Mouse (Mus musculus) T-helper 2 cell (primary cell): ENCODE data around the gene Nfix.

Experiments
- in situ Hi-C: fragments of 300-600 bp; cut with MboI, MseI; formaldehyde crosslinking; loops from one replicate; pipeline ENCODE4 v1.15.1; 2025; ENCODE audit warnings: high pct_unique_total_duplicates

Nfix gene

DNA sequence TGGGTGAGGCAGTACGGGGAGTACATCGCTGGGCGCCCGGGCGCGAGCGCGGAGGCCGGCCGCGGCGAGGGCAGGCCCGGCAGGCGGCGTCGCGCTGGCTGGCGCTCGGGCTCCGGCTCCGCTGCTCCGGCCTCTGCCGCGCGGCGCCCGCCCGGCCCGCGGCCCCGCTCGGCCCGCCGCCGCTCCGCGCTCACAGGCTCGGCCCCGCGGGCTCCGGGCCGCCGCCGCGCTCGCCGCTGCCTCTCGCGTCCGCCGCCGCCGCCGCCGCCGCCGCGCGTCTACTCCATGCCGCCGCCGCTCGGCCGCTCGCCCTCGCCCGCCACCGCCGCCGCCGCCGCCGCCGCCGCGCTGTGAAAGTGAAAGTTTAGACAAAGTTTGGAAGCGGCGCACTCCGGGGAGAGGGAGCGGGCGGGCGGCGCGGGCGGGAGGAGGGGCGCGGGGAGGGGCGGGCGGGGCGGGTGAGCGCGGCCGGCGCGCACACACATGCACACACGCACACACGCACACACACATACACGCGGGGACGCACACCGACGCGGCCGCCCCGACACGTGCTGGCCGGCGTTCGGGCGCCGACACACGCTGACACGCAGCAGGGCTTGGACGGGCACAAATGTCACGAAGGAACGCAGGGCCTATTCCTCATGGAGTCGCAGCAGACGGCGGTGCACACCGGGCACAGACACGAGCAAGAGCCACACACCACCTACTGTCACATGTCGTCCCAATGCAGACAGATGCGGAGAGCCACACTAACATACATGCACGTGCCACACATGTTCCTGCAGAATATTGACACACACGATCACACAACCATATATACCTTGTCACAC, at the start of gene Nfix:
TSS of gene Nfix (minus strand) at position 346 of the 833 bp plus-strand sequence.
- in situ Hi-C loops: no loop called here

DNA sequence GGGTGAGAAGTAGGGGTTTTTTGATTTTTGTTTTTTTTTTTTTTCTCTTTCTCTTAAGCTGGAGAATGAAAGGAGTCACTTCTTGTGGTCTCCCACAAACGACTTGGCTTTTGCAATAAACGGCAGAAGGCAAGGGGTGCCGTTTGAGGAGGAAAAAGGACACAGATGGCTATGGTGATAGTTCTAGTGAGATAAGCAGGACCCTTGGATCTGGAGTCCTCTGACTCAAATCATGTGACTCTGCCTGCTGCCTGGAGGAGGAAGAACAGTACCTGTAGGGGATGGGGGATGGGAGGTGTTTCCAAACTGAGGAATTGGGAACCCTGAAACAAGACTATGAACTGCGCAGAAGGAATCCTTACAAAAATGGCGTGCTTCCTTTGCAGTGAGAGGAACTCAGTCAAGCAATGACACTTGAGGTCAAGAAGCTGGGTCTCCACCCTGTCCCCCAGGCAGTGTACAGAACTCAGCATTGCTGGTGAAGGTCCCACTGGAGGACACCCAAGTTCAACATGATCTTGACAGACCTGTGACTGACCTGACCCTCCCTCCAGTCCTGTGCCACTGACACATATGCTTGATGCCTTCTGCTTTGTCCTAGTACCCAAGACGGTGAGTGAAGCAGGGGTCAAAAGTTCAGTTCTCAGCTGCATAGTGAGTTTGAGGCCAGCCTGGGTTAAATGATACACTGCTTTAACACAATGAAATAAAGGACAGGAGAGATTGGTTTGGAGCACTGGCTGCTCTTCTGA, 47.7 kb upstream of the Nfix start:
- in situ Hi-C loops: no loop called here

DNA sequence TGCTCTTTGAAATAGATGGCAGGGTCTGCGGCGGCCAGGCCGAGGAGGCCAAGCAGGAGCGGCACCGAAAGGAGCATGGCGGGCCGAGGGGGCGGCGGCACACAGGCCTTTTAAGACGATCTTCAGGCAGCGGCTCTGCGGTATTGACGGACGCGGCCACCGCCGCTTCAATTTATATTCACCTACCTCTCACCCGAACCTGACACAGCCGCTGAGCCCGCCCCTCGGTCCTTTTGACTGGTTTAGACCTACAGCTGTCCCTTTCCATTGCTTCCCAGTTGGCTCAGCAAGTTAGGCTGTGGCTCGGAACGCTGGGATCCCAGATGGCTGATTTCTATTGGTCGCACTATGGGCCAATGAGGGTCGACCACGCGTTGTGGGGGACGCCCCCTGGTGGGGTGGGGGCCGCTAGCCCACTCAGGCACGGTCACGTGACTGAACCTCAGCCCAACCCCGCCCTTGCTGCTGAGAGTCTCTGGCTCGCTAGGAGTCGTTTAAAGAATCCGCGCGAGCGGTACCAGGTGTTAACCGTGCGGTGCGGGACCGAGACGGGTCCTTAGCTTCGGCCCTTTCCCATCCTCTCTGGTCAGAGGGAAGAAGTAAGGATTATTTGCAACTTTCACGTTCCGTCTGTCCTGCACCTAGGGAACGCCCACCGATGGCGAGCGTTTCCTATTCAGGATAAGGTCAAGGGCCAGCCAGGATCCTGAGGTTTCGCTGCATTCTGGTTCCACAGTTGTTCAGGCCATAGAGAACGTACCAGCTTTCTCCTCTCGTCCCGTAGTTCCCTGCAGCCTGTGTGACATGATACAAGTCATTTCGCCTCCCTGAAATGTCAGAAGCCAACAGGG, 46.8 kb upstream of the Nfix start, which contains the start of gene Calr:
TSS of gene Calr (minus strand) at position 213 of the 851 bp plus-strand sequence.
- in situ Hi-C loops: no loop called here

DNA sequence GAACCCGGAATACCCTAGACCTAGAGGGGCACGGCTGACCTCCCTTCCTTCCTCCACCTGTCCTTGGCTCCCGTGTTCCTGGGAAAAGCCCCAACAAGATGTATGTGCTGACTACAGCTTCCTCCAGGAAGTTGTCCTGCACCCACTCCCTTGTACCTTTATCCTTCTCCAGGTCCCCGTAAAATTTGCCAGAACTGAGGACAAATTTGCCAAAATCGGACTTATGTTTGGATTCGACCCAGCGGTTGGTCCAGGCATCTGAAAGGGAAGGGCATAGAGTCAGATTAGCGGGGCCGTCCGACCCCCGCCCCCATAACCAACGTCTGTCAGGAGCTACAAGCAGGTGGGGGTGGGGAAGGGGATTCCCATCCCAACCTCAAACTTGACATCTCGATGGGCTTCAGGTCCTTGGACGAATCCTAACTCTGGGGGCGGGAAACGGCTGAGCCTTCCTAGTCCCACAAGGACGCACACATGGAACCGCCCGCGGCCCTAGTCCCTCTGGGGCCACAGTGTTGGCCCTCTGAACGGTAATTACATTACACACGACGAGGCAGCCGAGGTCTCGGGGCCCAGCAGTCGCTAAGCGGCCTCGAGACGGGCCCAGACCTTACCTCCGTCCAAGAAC, 46.1 kb upstream of the Nfix start:
- in situ Hi-C loops: no loop called here

DNA sequence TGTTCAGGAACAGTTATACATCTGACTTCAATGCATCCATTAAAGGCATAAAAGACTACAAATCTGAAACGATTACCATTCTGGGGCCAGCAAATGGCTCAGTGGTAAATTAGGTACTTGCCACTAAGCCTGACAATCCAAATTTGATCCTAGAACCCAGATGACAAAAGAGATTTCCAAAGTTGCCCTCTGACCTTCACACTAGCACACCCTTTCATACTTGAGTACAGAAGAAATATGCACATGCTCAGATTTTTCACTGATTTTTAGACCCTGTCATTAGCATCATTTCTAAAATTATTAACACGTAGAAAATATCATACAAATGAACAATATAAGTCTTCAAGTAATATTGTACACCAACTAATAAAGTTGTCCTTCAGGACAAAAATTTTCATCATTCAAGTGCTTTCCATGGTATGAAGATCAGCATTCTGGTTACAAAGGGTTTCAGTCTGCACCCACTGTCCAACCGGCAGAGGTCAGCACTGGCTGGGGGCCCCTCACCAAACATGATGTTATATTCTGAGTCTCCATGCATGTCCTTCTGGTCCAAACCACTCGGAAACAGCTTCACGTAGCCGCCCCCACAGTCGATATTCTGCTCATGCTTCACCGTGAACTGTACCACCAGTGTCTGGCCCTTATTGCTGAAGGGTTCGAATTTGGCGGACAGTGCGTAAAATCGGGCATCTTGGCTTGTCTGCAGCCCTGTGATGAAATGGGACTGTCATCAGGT, 45.4 kb upstream of the Nfix start:
- in situ Hi-C loops: no loop called here

DNA sequence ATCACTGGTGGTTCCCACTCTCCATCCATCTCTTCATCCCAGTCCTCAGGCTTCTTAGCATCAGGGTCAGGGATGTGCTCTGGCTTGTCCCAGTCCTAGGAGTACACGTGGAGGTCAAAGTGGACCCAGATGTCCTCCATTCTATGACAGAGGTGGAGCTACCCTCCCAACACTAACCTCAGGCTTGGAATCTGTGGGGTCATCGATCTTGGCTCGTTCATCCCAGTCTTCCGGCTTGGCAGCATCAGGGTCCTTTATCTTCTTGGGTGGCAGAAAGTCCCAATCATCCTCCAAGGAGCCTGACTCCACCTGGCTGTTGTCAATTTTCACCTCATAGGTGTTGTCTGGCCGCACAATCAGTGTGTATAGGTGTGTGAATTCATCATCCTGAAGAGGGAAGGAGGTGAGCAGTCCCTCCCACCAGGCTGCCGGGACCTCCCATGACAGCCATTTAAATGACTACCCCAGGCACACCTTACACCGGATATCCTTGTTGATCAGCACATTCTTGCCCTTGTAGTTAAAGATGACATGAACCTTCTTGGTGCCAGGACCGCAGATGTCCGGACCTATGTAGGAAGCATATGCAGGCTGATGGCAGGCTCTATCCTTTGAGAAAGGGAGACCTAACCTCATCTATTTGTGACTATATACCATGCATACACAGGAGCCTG, 44.4 kb upstream of the Nfix start:
- in situ Hi-C loops: no loop called here

DNA sequence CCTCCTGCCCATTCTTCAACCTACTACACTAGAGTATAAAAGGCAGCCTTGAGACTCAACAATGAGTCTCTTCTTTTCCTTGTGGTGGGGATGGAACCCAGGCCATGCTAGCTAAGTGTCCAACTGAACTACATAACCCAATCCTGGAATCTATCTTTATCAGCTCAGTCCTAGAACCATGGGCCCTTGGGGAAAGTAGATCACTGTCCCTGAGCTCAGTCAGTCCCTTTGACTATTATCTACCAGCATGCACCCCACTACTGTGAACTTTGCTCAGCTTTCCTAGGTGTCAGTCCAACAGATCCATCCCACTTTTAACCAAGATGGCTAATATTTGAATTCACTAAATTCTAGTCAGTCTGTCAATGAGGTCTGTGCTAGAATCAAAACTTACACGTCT, 41.4 kb upstream of the Nfix start:
- in situ Hi-C loops: no loop called here

DNA sequence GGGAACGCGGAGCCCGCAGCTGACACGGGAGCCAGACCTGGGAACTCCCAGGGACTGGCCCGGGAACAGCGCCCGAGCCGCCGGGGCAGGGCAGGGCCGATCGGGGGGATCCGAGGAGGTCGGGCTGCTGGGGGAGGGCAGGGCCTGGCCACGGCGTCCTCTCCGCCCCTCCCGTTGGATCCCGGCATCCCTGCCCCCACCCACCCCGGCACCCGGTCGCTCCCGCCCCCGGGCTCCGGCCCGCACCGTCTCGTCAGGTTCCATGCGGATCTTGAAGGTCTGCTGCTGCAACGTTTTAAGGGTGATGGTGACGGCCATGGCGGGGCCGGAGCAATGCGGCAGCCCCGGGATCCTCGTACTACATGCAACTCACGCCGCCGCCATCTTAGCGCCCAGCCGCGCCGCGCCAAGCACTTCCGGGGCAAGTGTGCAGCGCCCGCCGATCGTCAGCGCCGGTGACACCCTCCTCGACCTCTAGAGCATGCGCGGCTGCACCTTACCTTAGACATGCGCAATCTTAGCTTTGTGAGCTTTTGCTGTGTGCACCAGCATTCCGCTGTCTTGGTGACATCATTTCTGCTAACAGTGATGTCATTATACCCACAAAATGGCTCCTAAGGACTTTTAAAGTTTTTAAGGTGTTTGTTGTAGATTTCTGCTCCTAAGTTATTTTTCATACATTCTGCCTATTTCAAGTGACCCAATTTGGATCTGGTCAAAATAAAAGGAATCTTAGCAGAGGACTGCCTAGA, 40.3 kb upstream of the Nfix start, which contains the start of gene Rad23a:
TSS of gene Rad23a (minus strand) at position 418 of the 752 bp plus-strand sequence.
- in situ Hi-C loops: no loop called here

DNA sequence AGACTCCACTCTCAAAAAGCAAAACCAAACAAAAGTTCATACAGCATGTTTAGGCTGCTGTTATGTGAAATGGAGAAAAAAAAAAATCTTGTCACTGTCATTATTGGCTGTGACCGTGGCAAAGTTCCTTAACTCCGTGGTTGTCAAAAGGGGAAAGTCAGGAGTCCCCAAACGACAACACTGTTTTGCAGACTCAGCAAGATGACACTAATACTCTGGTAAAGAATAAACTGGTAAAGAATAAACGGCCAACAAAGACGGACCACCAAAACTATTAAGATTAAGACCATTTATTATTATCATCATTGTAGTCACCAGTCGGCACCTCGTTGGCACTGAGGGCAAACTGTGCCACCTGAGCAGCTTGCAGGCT, 39.7 kb upstream of the Nfix start:
- in situ Hi-C loops: no loop called here

DNA sequence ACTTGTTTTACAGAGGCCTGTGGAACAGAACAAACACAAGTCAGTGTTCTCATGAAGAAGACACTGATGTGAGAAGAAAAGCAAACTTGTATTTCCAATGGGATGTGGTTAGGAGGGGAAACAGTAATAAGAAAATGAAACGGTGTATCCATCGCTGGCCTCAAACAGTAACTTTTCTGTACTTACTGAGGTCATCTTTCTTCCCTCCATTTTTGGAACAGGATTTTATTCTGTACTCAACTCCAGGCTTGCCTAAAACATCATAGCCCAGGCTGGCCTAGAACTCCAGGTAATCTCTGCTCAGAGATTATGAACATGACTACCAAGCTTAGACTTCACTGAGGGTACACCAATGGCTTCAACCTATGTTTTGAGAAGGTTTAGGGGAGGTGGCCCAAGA, 39.3 kb upstream of the Nfix start:
- in situ Hi-C loops: no loop called here

DNA sequence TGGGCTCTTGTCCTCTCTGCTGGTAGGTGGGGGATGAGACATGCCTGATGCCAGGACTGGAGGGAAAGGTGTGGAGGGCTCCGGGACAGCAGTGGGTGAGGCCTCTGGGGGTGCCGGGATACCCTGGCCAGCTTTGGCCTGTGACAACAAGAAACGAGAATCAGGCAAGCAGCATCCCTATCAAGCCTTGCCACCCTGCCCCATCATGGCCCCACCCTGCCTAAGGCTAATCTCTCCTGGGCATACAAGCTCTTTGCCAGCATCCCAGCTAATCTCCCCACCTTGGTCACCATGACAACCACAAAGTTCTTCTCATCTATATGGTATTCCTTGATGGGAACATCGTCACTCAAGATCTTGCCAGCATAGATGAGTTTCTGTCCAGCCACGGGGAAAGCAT, 38.4 kb upstream of the Nfix start:
- in situ Hi-C loops: no loop called here

DNA sequence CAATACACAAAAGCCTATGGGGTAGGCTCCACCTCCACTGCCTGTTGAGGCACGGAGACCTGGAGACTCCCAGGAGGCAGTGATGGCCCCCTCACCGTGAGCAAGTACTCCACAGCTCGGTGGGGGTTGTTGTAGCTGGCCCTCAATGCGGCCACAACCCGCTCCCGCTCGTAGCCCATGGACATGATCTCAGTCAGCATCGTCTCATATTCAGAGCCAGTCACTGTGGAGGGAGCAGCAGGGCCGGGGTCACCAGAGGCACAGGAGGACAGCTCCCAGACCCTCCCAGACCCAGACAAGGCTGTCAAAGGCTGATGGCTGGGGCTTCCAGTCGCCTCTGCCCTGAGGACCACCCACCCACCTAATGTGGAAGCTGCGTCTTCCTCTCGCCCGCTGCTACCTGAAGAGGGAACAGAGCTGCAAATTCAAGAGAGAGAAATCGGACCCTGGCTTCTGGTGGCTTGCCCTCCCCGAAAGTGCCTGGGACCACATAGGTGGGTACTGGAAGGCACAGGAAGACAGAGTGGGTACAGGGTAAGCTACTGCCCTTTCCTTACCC, 37.8 kb upstream of the Nfix start:
- in situ Hi-C loops: no loop called here

DNA sequence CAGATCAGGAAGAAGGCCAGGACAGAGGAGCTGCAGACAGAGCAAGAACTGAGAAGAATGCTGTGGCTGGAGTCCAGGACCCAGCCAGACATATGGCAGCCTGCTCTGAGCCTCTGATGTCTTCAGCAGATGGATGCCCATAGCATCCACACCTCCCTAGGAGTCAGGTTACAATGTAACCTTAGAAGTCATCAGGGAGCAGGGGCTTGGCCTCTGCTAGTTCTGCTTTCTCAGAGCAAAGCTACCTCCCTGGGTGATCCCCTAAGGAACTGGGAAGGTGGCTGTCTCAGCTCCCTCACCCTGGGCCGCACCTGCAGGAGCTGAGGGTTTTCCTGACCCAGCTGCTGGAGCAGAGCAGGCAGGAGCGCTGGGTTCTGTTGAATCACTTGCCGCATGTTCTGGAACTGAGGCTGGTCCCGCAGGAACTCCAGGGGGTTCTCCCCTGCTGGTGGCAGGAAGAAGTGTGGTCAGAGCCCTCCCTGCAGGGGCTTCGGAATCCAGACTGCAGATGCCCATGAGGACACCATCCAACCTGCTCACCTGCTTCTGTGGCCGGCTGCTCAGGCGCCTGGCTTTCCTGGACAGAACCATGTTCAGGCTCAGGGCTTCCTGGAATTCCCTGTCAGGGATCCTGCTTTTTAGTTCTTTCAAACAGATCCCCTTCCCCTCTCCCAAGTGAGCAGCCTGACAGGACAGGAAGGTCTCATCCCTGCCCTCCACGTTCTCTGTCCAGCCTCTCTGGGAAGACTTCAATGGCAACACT, 37.2 kb upstream of the Nfix start:
- in situ Hi-C loops: no loop called here

DNA sequence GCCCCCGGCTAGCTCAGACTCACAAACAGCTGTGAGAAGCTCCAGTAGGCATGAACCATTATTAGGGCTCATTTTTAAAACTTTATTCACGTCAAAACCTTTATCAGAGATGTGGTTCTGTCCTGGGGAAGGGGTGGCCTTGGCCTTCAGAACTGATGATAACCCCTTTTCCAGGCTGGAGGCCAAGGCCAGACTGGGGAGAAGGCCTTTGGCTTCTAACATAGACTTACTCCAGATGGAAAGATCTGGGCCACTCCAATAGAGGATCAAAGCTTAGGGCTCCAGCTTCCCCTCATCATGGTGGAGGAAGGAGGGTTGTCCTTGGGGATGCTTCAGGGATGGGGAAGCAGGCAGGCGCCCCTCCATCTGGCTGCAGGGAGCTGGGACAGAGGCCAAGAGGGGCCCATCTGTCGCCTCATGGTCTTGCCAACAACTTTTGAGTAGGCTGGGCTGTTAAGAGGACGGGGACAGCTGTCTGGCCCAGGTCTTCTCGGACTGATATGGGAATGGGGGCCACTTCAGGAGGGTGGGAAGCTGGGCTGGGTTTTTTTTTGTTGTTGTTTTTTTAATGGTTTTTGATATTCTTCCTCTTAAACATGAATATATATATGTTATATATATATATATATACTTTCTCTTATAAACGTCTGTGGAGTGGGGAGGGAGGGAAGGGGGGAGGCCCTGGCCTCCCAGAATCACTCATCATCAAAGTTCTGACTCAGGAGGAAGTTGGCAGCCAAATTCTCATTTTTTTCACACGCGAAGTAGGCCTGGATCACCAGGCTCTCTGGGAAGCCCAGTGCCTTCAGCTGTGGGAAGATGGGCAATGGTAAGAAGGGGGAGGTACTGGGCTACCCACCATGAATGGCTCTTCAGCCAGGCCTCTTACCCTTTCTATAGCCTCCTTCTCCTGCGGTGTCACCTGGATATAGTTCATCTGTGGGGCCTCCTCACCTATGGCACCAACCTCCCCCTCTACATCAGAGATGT, 35.0 kb upstream of the Nfix start:
- in situ Hi-C loops: no loop called here

DNA sequence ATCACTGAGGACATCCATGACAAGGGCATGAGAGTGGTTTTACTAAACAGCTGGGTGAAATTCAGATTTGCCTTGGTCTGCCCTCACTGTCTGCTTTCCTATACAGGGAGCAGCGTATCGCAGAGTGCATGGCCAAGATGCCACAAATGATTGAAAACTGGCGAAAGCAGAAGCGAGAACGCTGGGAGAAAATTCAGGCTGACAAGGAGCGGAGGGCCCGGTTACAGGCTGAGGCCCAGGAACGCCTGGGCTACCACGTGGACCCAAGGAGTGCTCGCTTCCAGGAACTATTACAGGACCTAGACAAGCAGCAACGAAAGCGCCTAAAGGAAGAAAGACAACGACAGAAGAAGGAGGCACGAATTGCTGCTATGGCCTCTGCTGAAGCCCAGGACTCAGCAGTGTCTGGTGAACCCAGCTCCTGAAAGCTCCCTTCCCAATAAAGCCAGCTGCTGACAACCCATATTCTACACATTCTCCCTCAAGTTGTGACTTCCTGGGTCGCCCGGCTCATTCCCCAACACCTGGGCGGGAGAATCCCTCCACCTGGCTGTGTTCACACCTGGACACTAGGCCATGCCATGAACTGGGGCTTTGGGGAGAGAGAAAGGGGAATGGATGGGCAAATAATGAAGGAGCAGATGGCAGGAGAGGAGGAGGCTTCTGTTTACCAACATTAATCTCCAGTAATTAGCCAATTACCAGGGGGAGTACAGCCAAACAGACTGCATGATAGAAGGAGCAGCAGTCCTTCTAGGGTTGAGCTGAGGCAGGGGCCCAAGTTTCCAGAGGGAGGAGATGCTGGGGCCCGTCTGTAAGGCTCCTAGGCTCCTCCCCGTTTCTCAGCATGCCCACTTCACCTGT, 34.1 kb upstream of the Nfix start:
- in situ Hi-C loops: no loop called here
